In genomic region chr7:25281734-25282601, GRCm38 (mm10) we compare ENCODE assay signal across 1 mouse cellular context.
TF ChIP-seq lines count a peak whose summit lies in the region.

No protein-coding gene starts in this region.

TF ChIP-seq in CH12.LX, 34 proteins besides CTCF, POLR2A, EP300 and RAD21:
- TF ChIP-seq USF2 (conservative IDR thresholded peaks at IDR 0.05; ENCODE audit: low read depth, low read length) (no peak), KAT2A (IDR thresholded peaks at IDR 0.05; ENCODE audit: insufficient replicate concordance, low read length) (no peak), MAX (IDR thresholded peaks at IDR 0.05; ENCODE audit: low read length) (0 out of 2 replicates have a peak, but pooled peaks have one; percentile 55), TCF12 (IDR thresholded peaks at IDR 0.05; ENCODE audit: low read depth, low read length) (peak; percentile 58), HCFC1 (IDR thresholded peaks at IDR 0.05; ENCODE audit: low read depth, low read length) (peak; percentile 55), CHD1 (IDR thresholded peaks at IDR 0.05; ENCODE audit: low read depth, low read length) (no peak), NELFE (IDR thresholded peaks at IDR 0.05; ENCODE audit: low read depth, low read length) (peak; percentile 48), UBTF (IDR thresholded peaks at IDR 0.05; ENCODE audit: low read depth, low read length) (no peak), JUND (conservative IDR thresholded peaks at IDR 0.05; ENCODE audit: low read depth, low read length) (no peak), ZKSCAN1 (IDR thresholded peaks at IDR 0.05; ENCODE audit: borderline replicate concordance, low read depth, low read length) (no peak), ZC3H11A (IDR thresholded peaks at IDR 0.05; ENCODE audit: low read depth, low read length) (no peak), MAFK (IDR thresholded peaks at IDR 0.05; ENCODE audit: insufficient replicate concordance, low read length) (no peak), JUN (IDR thresholded peaks at IDR 0.05; ENCODE audit: insufficient read depth, low read depth, low read length) (no peak), MAZ (IDR thresholded peaks at IDR 0.05; ENCODE audit: low read depth, low read length) (peak; percentile 27; the same call in 1 of the 2 replicates), E2F4 (IDR thresholded peaks at IDR 0.05; ENCODE audit: insufficient replicate concordance, low read depth, low read length) (no peak), IRF4 (IDR thresholded peaks at IDR 0.05; ENCODE audit: low read depth, low read length) (peak; percentile 6; the same call in 1 of the 2 replicates), MYC (IDR thresholded peaks at IDR 0.05; ENCODE audit: low read depth, low read length) (no peak), NRF1 (IDR thresholded peaks at IDR 0.05; ENCODE audit: low read depth, low read length) (peak; percentile 85), ETS1 (conservative IDR thresholded peaks at IDR 0.05; ENCODE audit: low read depth, low read length) (no peak), ZMIZ1 (IDR thresholded peaks at IDR 0.05; ENCODE audit: low read depth, low read length) (peak; percentile 38), CHD2 (IDR thresholded peaks at IDR 0.05; ENCODE audit: low read length) (peak; percentile 62), TBP (conservative IDR thresholded peaks at IDR 0.05; ENCODE audit: low read depth, low read length) (no peak), ELF1 (IDR thresholded peaks at IDR 0.05; ENCODE audit: low read depth, low read length) (no peak), RCOR1 (conservative IDR thresholded peaks at IDR 0.05; ENCODE audit: low read depth, low read length) (no peak), USF1 (IDR thresholded peaks at IDR 0.05; ENCODE audit: low read depth, low read length) (no peak), BHLHE40 (IDR thresholded peaks at IDR 0.05; ENCODE audit: low read depth, low read length) (peak; percentile 58; the same call in 1 of the 2 replicates), SMC3 (IDR thresholded peaks at IDR 0.05; ENCODE audit: low read depth, low read length) (no peak), SIN3A (IDR thresholded peaks at IDR 0.05; ENCODE audit: low read length) (peak; percentile 75), GABPA (IDR thresholded peaks at IDR 0.05; ENCODE audit: insufficient replicate concordance, low read depth, low read length) (no peak), MEF2A (IDR thresholded peaks at IDR 0.05; ENCODE audit: borderline replicate concordance, low read depth, low read length) (peak; percentile 21; the same call in 1 of the 2 replicates), PAX5 (IDR thresholded peaks at IDR 0.05; ENCODE audit: low read length) (no peak), ZNF384 (IDR thresholded peaks at IDR 0.05; ENCODE audit: low read depth, low read length) (no peak), MXI1 (IDR thresholded peaks at IDR 0.05; ENCODE audit: low read depth, low read length) (no peak; the same call in 1 of the 2 replicates), POLR2AphosphoS2 (IDR thresholded peaks at IDR 0.05; ENCODE audit: low read depth, low read length) (peak; percentile 15; the same call in 1 of the 2 replicates)
